Mouse (Mus musculus) midbrain, postnatal 0 days (tissue): ENCODE measurements around the gene Sesn3. TPM values are rescaled to one million over a fixed set of nuclear protein-coding genes. Genes with fewer than 3 reads are reported as not detected.

ENCODE experiments used
- ATAC-seq: fragments of 200-750 bp; cut with Nextera tagmentation; 2 replicates; pipeline ENCODE4 v1.8.0; 2017; ENCODE audit warnings: moderate number of reproducible peaks, mild to moderate bottlenecking, moderate TSS enrichment, moderate library complexity; ENCODE audit not compliant: low FRiP score
- DNase-seq: peaks from one replicate; pipeline ENCODE4 v3.0.0-alpha.2; 2015; ENCODE audit warnings: low spot score
- H3K27ac ChIP-seq: fragments of 300-500 bp; sonication (generic); 2 replicates; pipeline ENCODE4 v1.5.1; 2014; ENCODE audit warnings: low read depth, mild to moderate bottlenecking, low read length, mixed read lengths
- H3K27me3 ChIP-seq: fragments of 300-500 bp; sonication (generic); 2 replicates; pipeline ENCODE4 v1.6.1; 2014; ENCODE audit warnings: low read length, control low read depth, mixed read lengths; ENCODE audit not compliant: insufficient read depth
- H3K36me3 ChIP-seq: fragments of 300-500 bp; sonication (generic); 2 replicates; pipeline ENCODE4 v1.6.1; 2014; ENCODE audit warnings: low read length, control low read depth, mixed read lengths; ENCODE audit not compliant: insufficient read depth
- H3K4me1 ChIP-seq: fragments of 300-500 bp; sonication (generic); 2 replicates; pipeline ENCODE4 v1.6.1; 2014; ENCODE audit warnings: mild to moderate bottlenecking, control low read depth, antibody characterized with exemption, low read length, mixed read lengths; ENCODE audit not compliant: insufficient read depth
- H3K4me2 ChIP-seq: fragments of 300-500 bp; sonication (generic); 2 replicates; pipeline ENCODE4 v1.6.1; 2014; ENCODE audit warnings: low read depth, mild to moderate bottlenecking, low read length, mixed read lengths; ENCODE audit not compliant: poor library complexity, severe bottlenecking
- H3K4me3 ChIP-seq: fragments of 300-500 bp; sonication (generic); 2 replicates; pipeline ENCODE4 v1.5.1; 2014; ENCODE audit warnings: low read depth, mild to moderate bottlenecking, low read length, moderate library complexity
- H3K9ac ChIP-seq: fragments of 300-500 bp; sonication (generic); replicated peaks from 2 replicates; pipeline ENCODE4 v1.6.1; 2014; ENCODE audit warnings: mild to moderate bottlenecking, low read length, moderate library complexity, mixed read lengths; ENCODE audit not compliant: poor library complexity, severe bottlenecking
- H3K9me3 ChIP-seq: fragments of 300-500 bp; sonication (generic); 2 replicates; pipeline ENCODE4 v1.6.1; 2016; ENCODE audit warnings: low read length, control low read depth
- CTCF ChIP-seq: IDR thresholded peaks from 2 replicates; pipeline ENCODE4 v1.5.1; 2016; ENCODE audit warnings: antibody characterized with exemption, mild to moderate bottlenecking
- WGBS: fragments of 180-500 bp; shearing (Covaris S2); extraction: QIAGEN DNeasy Blood & Tissue Kit; methylation state at CpG from one replicate; pipeline ENCODE4 v1.1.7; 2014; 5-methylcytosine and 5-hydroxymethylcytosine counted together
- polyA plus RNA-seq: library from polyadenylated mRNA; unstranded; fragments of >200 nt; fragmentation: Nextera tagmentation; extraction: Ambion mirVana; gene quantifications from 2 replicates; pipeline ENCODE4 v1.2.1, GENCODE M21; 2015
- total RNA-seq: library from RNA; depleted of rRNA; stranded (reverse); fragments of >200 nt; gene quantifications from 2 replicates; pipeline ENCODE4 v1.2.3, GENCODE M21; 2014

Gene Sesn3
- total and polyA plus RNA-seq, 2 experiments from 2014 or later, result 22.9 to 59.2 TPM

- TF ChIP-seq CTCF, result no peak
- Histone ChIP-seq H3K9ac (no peak overlapping the region), H3K4me3 (no peak overlapping the region), H3K4me2 (no peak overlapping the region), H3K9me3 (no peaks in the 10 kb centered on the region), H3K36me3 (peaks cover 4% of the 10 kb centered on the region; the same call in 1 of the 2 replicates), H3K27ac (no peak overlapping the region), H3K4me1 (no peaks in the 10 kb centered on the region), H3K27me3 (no peaks in the 10 kb centered on the region)
- 85% methylated on average over 6 of the region's 6 CpGs for whole genome bisulfite sequencing
- DNase-seq (no peak), ATAC-seq (0 out of 2 replicates have a peak, but pooled peaks have one; percentile 34)
Measured at GRCm38 (mm10) chr9:14363540-14363939, 88.7 kb downstream of the Sesn3 start.

- no peak overlapping the region for H3K27ac ChIP-seq
- no peak overlapping the region for H3K4me2 ChIP-seq
- peaks cover 4% of the 10 kb centered on the region; the same call in 1 of the 2 replicates for H3K36me3 ChIP-seq
- H3K27me3 ChIP-seq, result no peaks in the 10 kb centered on the region
- ATAC-seq (no peak), DNase-seq (no peak)
- no peak overlapping the region for H3K4me3 ChIP-seq
- no peaks in the 10 kb centered on the region for H3K4me1 ChIP-seq
- H3K9ac ChIP-seq, result no peak overlapping the region
- H3K9me3 ChIP-seq, result no peaks in the 10 kb centered on the region
- TF ChIP-seq CTCF, result no peak
- 97% methylated on average over 9 of the region's 9 CpGs for WGBS
Measured at GRCm38 (mm10) chr9:14364719-14365118, 89.9 kb downstream of the Sesn3 start.

GRCm38 (mm10) chr9:14365481-14366125, 90.7 kb downstream of the Sesn3 start:
- Histone ChIP-seq H3K27me3 (no peaks in the 10 kb centered on the region), H3K36me3 (0 out of 2 replicates have a peak, but pooled peaks cover 4% of the 10 kb centered on the region), H3K9me3 (no peaks in the 10 kb centered on the region), H3K27ac (no peak overlapping the region), H3K4me3 (no peak overlapping the region), H3K9ac (no peak overlapping the region), H3K4me1 (no peaks in the 10 kb centered on the region), H3K4me2 (no peak overlapping the region)
- no peak for ATAC-seq
- 69% methylated on average over 4 of the region's 4 CpGs for WGBS
- TF ChIP-seq CTCF, result no peak
- no peak for DNase-seq

DNA sequence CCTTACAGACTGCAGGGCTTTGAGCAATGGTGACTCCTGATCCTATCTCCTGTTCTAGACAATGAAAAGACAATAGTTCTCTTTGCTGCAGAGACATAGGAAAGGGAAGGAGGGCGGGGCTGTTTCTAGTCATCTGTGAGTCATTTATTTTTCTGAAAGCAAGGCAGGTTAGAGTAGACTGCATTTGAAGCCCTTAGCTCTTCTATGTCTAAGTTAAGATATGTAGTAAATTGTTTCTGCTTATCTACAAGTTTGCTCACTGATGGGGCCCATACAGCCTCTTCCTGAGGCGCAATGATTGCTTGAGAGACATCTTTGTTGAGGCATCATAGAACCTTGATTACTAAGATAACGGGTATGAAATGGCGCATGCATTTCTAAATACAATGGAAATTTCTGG, 93.0 kb downstream of the Sesn3 start:
- DNase-seq, result no peak
- Histone ChIP-seq H3K4me1 (no peaks in the 10 kb centered on the region), H3K9me3 (no peaks in the 10 kb centered on the region), H3K27ac (no peak overlapping the region), H3K9ac (no peak overlapping the region), H3K4me2 (no peak overlapping the region), H3K36me3 (0 out of 2 replicates have a peak, but pooled peaks cover 6% of the 10 kb centered on the region), H3K4me3 (no peak overlapping the region), H3K27me3 (no peaks in the 10 kb centered on the region)
- TF ChIP-seq CTCF, result no peak
- 96% methylated on average over 4 of the region's 4 CpGs for whole genome bisulfite sequencing
- ATAC-seq, result no peak

DNA sequence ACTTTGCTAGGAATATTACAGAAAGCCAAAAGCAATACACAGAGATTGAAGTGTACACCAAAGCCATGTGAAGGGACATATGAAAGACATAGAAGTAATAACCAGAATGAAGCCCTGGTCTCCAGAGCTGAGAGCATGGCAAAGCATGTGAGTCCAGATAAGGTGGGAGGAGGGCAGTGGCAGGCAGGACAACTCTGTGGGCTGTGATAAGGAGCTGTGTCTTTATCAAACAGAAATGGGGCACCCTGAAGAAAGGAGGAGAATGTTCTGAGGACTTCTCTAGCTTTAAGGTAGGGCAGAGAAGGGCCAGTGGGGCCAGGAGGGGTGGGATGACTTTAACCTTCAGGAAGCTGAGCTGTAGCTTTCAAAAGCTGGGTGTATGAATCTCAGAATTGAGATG, 94.4 kb downstream of the Sesn3 start:
- H3K9ac ChIP-seq, result no peak overlapping the region
- no peaks in the 10 kb centered on the region for H3K9me3 ChIP-seq
- H3K4me3 ChIP-seq, result no peak overlapping the region
- H3K4me1 ChIP-seq, result no peaks in the 10 kb centered on the region
- 0 out of 2 replicates have a peak, but pooled peaks cover 6% of the 10 kb centered on the region for H3K36me3 ChIP-seq
- no peak for DNase-seq
- H3K27ac ChIP-seq, result no peak overlapping the region
- no peak overlapping the region for H3K4me2 ChIP-seq
- no peak for TF ChIP-seq CTCF
- no peaks in the 10 kb centered on the region for H3K27me3 ChIP-seq
- no peak for ATAC-seq

DNA sequence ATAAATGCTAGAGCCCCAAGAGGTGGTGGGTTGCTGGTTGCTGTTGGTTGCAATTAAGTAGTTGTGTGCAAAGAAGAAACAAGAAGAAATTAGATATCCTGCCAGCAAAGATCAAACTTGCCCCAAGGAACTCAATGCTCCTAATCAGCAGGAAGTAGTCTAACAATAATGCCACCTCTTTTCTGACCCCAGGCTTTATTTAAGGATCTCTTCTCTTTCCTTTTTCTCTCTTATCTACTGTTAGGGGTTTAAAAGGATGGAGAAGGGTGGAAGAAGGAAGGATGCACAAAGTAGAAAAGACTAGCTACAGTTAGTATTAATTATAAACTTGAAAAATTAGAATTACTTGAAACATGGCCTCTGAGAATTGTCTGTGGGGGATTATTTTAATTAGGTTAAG, 97.6 kb downstream of the Sesn3 start:
- Histone ChIP-seq H3K27me3 (no peaks in the 10 kb centered on the region), H3K9me3 (no peaks in the 10 kb centered on the region), H3K9ac (no peak overlapping the region), H3K4me2 (no peak overlapping the region), H3K27ac (no peak overlapping the region), H3K36me3 (0 out of 2 replicates have a peak, but pooled peaks cover 6% of the 10 kb centered on the region), H3K4me3 (no peak overlapping the region), H3K4me1 (no peaks in the 10 kb centered on the region)
- no peak for TF ChIP-seq CTCF
- ATAC-seq, result no peak
- no peak for DNase-seq
